Mouse (Mus musculus) midbrain, embryonic 13.5 days (tissue): Measurements from ENCODE around the gene Hook2. TPM values are rescaled to one million over a fixed set of nuclear protein-coding genes. Genes with fewer than 3 reads are reported as not detected.
A peak's percentile ranks its signal among the peaks of the same experiment; 100 is the strongest.

Source experiments
- ATAC-seq: fragments of 200-750 bp; cut with Nextera tagmentation; 2 replicates; pipeline ENCODE4 v1.8.0; 2017; ENCODE audit warnings: mild to moderate bottlenecking, moderate TSS enrichment, moderate library complexity
- H3K27ac ChIP-seq: fragments of 300-500 bp; sonication (generic); 2 replicates; pipeline ENCODE4 v1.5.1; 2015; ENCODE audit warnings: inconsistent platforms, mild to moderate bottlenecking, moderate library complexity
- H3K27me3 ChIP-seq: fragments of 300-500 bp; sonication (generic); 2 replicates; pipeline ENCODE4 v1.6.1; 2015; ENCODE audit warnings: mild to moderate bottlenecking, inconsistent platforms
- H3K36me3 ChIP-seq: fragments of 300-500 bp; sonication (generic); 2 replicates; pipeline ENCODE4 v1.6.1; 2015; ENCODE audit warnings: mild to moderate bottlenecking, inconsistent platforms
- H3K4me1 ChIP-seq: fragments of 300-500 bp; sonication (generic); replicated peaks from 2 replicates; pipeline ENCODE4 v1.6.1; 2015; ENCODE audit warnings: inconsistent platforms
- H3K4me2 ChIP-seq: fragments of 300-500 bp; sonication (generic); replicated peaks from 2 replicates; pipeline ENCODE4 v1.6.1; 2015; ENCODE audit warnings: moderate library complexity, mild to moderate bottlenecking, inconsistent platforms
- H3K4me3 ChIP-seq: fragments of 300-500 bp; sonication (generic); replicated peaks from 2 replicates; pipeline ENCODE4 v1.5.1; 2015; ENCODE audit warnings: mild to moderate bottlenecking, inconsistent platforms
- H3K9ac ChIP-seq: fragments of 300-500 bp; sonication (generic); replicated peaks from 2 replicates; pipeline ENCODE4 v1.6.1; 2015; ENCODE audit warnings: mild to moderate bottlenecking, inconsistent platforms
- H3K9me3 ChIP-seq: fragments of 300-500 bp; sonication (generic); 2 replicates; pipeline ENCODE4 v1.6.1; 2016; ENCODE audit warnings: mild to moderate bottlenecking, inconsistent platforms
- WGBS: fragments of 180-500 bp; shearing (Covaris S2); methylation state at CpG from one replicate; pipeline ENCODE4 v1.1.7; 2015; 5-methylcytosine and 5-hydroxymethylcytosine counted together
- polyA plus RNA-seq: library from polyadenylated mRNA; unstranded; fragments of >200 nt; fragmentation: Nextera tagmentation; extraction: Ambion mirVana; gene quantifications from 2 replicates; pipeline ENCODE4 v1.2.1, GENCODE M21; 2015

Gene Hook2
- polyA plus RNA-seq, 1 experiment from 2014 or later: 23.5 TPM

DNA sequence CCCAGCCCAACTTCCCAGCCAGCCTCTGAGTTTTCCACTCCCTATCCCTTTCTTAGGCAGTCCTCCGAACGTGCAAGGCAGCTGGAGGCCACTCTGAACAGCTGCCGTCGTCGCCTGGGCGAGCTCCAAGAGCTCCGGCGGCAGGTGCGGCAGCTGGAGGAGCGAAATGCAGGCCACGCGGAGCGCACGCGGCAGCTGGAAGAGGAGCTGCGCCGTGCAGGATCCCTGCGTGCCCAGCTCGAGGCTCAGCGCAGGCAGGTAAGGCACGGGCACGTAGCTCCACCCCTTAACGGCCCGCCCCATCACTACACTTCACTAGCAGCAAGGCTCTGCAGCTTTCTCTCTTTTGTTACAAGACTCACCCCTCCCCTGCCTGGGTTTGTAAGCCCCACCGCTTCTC, 5.3 kb downstream of the Hook2 start:
- peaks cover 22% of the 10 kb centered on the region for H3K4me1 ChIP-seq
- no peak for ATAC-seq
- 0 out of 2 replicates have a peak overlapping the region, but pooled peaks have one; percentile 46 for H3K9ac ChIP-seq
- no peak overlapping the region for H3K4me3 ChIP-seq
- no peak overlapping the region for H3K27ac ChIP-seq
- H3K27me3 ChIP-seq: peaks cover 22% of the 10 kb centered on the region
- no peak overlapping the region for H3K4me2 ChIP-seq
- 20% methylated on average over 25 of the region's 25 CpGs for whole genome bisulfite sequencing
- peaks cover 6% of the 10 kb centered on the region; the same call in 1 of the 2 replicates for H3K36me3 ChIP-seq
- H3K9me3 ChIP-seq: no peaks in the 10 kb centered on the region

DNA sequence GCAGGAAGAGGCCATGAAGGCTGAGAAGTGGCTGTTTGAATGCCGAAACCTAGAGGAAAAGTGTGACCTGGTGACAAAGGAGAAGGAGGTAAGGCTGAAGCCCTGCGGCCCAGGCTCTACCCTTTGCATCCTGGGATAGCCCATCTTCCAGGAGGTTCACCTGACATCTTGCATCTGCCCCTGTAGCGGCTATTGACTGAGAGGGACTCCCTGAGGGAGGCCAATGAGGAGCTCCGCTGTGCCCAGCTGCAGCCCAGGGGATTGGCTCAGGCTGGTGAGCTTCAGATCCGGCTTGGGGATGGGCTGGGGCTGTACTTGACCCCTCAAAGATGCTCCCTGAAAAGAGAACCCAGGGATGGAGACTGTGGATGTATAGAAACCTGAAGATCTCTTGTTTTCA, 6.6 kb downstream of the Hook2 start:
- Histone ChIP-seq H3K4me3 (no peak overlapping the region), H3K27ac (no peak overlapping the region), H3K9me3 (no peaks in the 10 kb centered on the region), H3K27me3 (peaks cover 22% of the 10 kb centered on the region), H3K9ac (no peak overlapping the region), H3K4me1 (peaks cover 16% of the 10 kb centered on the region), H3K36me3 (peaks cover 11% of the 10 kb centered on the region; the same call in 1 of the 2 replicates), H3K4me2 (no peak overlapping the region)
- WGBS: 72% methylated on average over 5 of the region's 5 CpGs
- 0 out of 2 replicates have a peak, but pooled peaks have one; percentile 17 for ATAC-seq

DNA sequence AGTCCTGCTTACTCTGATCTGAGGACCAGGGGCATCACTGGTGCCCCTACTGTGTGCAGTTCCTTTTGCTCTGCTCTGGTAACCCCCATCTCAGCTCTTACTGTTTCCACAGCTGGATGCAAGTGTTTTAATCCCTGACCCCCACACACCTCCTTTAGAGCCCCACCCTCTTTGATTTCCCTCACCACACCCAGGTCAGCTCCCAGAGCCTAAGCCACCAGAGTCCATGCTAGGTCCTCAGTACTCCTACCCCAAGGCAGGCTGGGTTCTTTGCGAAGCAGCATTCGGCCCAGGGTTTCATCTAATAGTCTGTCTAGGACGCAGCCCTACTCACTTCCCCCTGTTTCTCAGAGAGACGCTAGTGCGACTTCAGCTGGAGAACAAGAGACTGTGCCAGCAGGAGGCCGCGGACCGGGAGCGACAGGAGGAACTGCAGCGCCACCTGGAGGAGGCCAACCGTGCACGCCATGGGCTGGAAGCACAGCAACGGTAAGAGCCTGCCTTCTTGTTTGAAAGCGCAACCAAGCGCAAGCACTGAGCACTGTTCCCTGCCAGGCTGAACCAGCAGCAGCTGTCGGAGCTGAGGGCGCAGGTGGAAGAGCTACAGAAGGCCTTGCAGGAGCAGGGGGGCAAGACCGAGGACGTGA, 7.4 kb downstream of the Hook2 start:
- Histone ChIP-seq H3K27ac (no peak overlapping the region), H3K36me3 (peaks cover 15% of the 10 kb centered on the region), H3K27me3 (peaks cover 22% of the 10 kb centered on the region), H3K4me2 (peak overlapping the region; percentile 46), H3K9ac (peak overlapping the region; percentile 49; the same call in 1 of the 2 replicates), H3K4me1 (peaks cover 16% of the 10 kb centered on the region), H3K9me3 (no peaks in the 10 kb centered on the region), H3K4me3 (peak overlapping the region; percentile 15; the same call in 1 of the 2 replicates)
- ATAC-seq: peak; percentile 85
- 1% methylated on average over 17 of the region's 19 CpGs for WGBS

DNA sequence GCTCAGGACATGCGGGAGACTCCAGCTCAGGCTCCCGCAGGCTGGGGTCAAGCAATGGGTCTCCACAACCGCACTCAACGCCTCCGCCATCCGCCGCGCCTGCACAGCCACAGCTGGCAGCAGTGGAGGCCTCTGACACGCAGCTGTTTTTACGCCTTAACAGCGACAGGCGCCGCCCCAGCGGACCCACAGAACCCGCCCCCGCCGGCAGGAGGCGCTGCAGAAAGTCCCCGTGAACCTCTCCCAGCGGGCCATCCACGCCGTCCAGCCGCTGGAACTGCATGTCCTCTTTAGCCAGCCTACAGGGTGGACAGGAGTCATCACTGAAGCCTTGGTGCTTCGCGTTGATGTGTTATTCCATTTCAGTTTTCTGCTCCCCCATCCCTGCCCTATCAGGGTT, 17.3 kb downstream of the Hook2 start:
- Histone ChIP-seq H3K4me1 (no peaks in the 10 kb centered on the region), H3K9ac (no peak overlapping the region), H3K36me3 (peaks cover 3% of the 10 kb centered on the region), H3K27me3 (peaks cover 50% of the 10 kb centered on the region), H3K9me3 (no peaks in the 10 kb centered on the region), H3K27ac (no peak overlapping the region), H3K4me2 (no peak overlapping the region), H3K4me3 (no peak overlapping the region)
- no peak for ATAC-seq
- WGBS: 15% methylated on average over 25 of the region's 25 CpGs

DNA sequence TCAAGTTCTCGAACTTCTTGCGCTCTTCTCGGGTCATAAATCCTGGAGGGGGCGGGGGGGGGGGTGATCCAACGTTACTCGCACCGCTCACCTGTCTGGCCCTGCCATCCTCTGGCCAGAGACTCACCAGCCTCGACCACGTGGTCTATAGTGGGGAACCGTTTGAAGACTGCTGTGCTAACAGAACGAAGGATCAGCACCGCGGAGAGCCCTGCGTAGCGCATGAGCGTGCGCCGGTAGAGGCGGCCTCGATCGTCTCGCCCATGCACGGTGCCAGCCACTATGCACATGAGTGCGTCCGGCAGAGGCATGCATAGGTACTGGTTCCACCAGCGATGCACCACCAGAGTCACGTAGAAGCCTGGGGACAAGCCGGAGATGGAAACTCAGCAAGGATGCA, 20.8 kb downstream of the Hook2 start:
- Histone ChIP-seq H3K27me3 (peaks cover 72% of the 10 kb centered on the region), H3K4me1 (peaks cover 7% of the 10 kb centered on the region; the same call in 1 of the 2 replicates), H3K9ac (no peak overlapping the region), H3K9me3 (no peaks in the 10 kb centered on the region), H3K4me3 (no peak overlapping the region), H3K4me2 (no peak overlapping the region), H3K36me3 (no peaks in the 10 kb centered on the region), H3K27ac (no peak overlapping the region)
- no peak for ATAC-seq
- WGBS: 15% methylated on average over 28 of the region's 28 CpGs

DNA sequence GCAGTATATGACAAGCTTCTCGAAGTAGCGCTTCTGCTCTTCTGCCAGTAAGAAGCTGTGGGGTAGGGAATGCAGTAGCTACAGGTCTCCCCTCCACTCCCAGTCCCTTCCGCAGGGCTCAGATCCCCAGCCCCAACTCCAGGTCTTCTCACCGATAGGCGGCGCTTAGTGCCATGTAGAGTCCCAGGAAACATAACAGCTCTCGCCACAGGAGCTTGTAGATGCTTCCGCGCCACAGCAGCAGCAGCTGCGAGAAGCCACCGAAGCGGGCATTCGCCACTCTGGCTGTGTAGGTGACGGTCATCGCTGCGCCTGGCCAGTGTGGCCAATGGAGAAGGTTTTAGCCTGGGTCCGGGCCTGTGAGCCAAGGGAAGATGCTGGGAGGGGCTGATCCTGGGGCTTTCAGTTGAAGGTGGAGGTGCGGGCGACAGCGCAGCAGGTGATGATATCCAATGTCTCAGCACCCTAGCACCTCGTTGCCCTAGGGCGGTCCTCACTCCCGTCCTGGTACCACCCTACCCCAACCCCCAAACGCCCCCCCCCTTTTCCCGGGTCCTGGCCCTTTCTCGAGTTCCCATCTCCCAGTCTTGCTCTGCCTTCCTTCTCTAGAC, 22.9 kb downstream of the Hook2 start:
- Histone ChIP-seq H3K9me3 (no peaks in the 10 kb centered on the region), H3K36me3 (peaks cover 15% of the 10 kb centered on the region), H3K4me1 (peaks cover 11% of the 10 kb centered on the region; the same call in 1 of the 2 replicates), H3K27ac (no peak overlapping the region), H3K4me3 (peak overlapping the region; percentile 34), H3K4me2 (peak overlapping the region; percentile 67), H3K9ac (peak overlapping the region; percentile 62; the same call in 1 of the 2 replicates), H3K27me3 (peaks cover 57% of the 10 kb centered on the region)
- WGBS: 6% methylated on average over 26 of the region's 26 CpGs
- ATAC-seq: peak; percentile 75

DNA sequence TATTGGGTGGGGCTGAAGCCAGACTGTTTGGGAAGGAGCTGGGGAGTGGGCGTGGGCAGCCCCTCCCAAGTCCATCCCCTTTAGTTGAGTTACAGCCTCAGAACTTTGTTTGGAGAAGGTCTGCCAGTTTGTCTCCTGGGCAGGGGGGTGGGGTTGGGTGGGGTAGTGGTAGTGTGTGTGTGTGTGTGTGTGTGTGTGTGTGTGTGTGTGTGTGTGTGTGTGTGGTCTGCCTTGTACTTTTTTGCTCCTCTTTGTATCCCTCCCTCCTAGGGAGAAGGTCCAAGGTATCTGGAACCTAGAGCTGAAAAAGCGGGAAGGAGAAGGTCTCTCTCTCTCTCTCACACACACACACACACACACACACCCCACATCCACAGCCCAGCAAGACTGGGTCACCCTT, 24.0 kb downstream of the Hook2 start, which contains the start of gene Best2:
Gene Best2 (minus strand): TSS at position 101 of the 400 bp plus-strand sequence.
- peaks cover 48% of the 10 kb centered on the region for H3K27me3 ChIP-seq
- H3K9me3 ChIP-seq: no peaks in the 10 kb centered on the region
- no peak for ATAC-seq
- peak within 1 kb of the TSS; percentile 34 for H3K4me3 ChIP-seq
- peak within 1 kb of the TSS; percentile 67 for H3K4me2 ChIP-seq
- H3K9ac ChIP-seq: peak within 1 kb of the TSS; percentile 62; the same call in 1 of the 2 replicates
- H3K36me3 ChIP-seq: peaks cover 26% of the 10 kb centered on the region
- H3K27ac ChIP-seq: no peak within 1 kb of the TSS
- peaks cover 11% of the 10 kb centered on the region; the same call in 1 of the 2 replicates for H3K4me1 ChIP-seq
- 60% methylated on average over 1 of the region's 2 CpGs for WGBS

DNA sequence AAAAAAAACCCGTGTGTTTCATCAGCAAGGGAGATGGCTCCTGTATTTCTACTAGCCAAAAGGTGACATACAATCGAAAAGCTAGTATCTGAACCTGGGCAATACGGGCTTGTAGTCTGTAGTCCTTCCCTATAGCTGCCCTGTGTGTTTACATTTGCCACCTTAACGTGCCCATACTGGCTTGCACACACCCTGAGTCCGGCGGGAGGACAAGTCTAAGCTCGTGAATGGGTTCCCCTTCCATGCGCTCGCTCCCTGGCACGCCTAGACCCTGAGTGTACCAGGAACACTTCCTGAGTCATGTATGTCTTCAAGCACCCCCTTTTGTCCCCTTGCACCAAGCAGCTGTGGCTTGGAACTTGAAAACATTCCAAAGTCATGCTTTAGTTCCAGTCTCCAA, 26.3 kb downstream of the Hook2 start:
- no peak overlapping the region for H3K4me3 ChIP-seq

DNA sequence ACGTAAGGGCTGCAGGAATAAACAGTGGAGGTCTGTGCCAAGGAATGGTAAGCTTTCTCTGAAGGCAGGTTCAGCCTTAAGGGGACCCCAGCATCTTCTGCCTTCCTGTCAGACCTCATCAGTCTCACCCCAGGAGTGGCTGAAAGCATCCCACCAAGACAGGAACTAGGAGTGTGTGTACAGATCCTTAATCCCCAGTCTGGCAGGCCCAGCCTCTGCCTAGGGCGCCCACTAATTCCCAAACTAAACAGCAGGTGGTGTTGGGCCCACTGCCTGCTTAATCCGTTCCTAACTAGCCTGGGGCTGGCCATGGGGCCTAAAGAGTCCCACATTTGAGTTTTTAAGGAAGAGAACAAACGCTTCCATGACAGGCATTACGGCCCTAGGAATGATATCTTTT, 26.8 kb downstream of the Hook2 start:
- peaks cover 14% of the 10 kb centered on the region; the same call in 1 of the 2 replicates for H3K4me1 ChIP-seq
- H3K9me3 ChIP-seq: no peaks in the 10 kb centered on the region
- no peak overlapping the region for H3K9ac ChIP-seq
- H3K27ac ChIP-seq: no peak overlapping the region; the same call in 1 of the 2 replicates
- H3K36me3 ChIP-seq: peaks cover 54% of the 10 kb centered on the region
- no peak overlapping the region for H3K4me2 ChIP-seq
- H3K4me3 ChIP-seq: no peak overlapping the region
- H3K27me3 ChIP-seq: peaks cover 27% of the 10 kb centered on the region
- whole genome bisulfite sequencing: 26% methylated on average over 5 of the region's 5 CpGs
- ATAC-seq: 0 out of 2 replicates have a peak, but pooled peaks have one; percentile 15

More for the DNA sequence above, 26.3 kb downstream of the Hook2 start:
- H3K9ac ChIP-seq: no peak overlapping the region
- ATAC-seq: no peak
- no peak overlapping the region for H3K4me2 ChIP-seq
- peaks cover 14% of the 10 kb centered on the region; the same call in 1 of the 2 replicates for H3K4me1 ChIP-seq
- H3K9me3 ChIP-seq: no peaks in the 10 kb centered on the region
- peaks cover 32% of the 10 kb centered on the region for H3K27me3 ChIP-seq
- 68% methylated on average over 10 of the region's 10 CpGs for WGBS
- H3K36me3 ChIP-seq: peaks cover 49% of the 10 kb centered on the region
- H3K27ac ChIP-seq: no peak overlapping the region

DNA sequence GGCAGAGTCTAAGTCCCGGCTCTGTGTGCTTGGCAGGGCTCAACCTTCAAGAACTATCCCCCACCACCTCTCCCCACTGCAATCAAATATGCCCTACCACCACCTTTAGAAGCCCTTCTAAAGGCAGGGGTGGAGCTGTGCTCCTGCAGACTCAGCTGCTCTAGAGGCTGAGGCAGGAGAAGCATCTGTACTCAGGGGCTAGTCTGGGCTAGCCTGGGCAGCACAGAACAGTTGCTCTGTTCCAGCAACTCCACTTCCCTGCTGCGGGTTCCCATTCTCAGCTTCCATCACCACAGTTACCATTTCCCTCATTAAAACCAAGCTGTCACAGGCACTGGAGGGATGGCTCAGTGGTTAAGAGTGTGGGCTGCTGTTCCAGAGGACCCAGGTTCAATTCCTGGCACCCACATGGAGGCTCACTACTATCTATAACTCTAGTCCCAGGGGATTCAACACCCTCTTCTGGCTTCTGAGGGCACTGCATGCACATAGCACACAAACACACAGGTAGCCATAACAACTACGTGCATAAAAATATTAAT, 31.2 kb downstream of the Hook2 start:
- no peak overlapping the region for H3K4me2 ChIP-seq
- 100% methylated on average over 3 of the region's 3 CpGs for WGBS
- ATAC-seq: no peak
- H3K4me3 ChIP-seq: no peak overlapping the region
- H3K27me3 ChIP-seq: no peaks in the 10 kb centered on the region
- H3K9me3 ChIP-seq: no peaks in the 10 kb centered on the region
- H3K27ac ChIP-seq: no peak overlapping the region
- H3K9ac ChIP-seq: no peak overlapping the region
- H3K36me3 ChIP-seq: peaks cover 69% of the 10 kb centered on the region
- H3K4me1 ChIP-seq: peaks cover 29% of the 10 kb centered on the region

DNA sequence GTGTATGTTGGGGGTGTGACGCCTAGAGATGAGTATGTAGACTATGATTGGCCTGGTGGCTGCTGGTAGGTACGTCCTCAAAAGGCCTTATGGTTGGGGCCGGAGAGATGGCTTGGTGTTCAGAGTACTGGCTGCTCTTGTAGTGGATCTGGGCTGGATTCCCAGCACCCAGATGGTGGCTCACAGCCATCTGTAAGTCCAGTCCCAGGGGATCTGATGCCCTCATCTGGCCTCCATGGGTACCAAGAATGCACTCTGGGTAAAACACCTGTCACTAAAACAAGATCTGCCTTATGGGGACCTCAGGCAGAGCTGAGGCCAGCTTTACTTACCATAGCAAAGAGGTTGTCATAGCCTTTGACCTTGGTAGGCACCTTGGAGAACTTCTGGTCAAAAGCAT, 33.4 kb downstream of the Hook2 start:
- peaks cover 37% of the 10 kb centered on the region for H3K4me1 ChIP-seq
- WGBS: 96% methylated on average over 3 of the region's 3 CpGs
- peak overlapping the region; percentile 92 for H3K4me2 ChIP-seq
- H3K4me3 ChIP-seq: peak overlapping the region; percentile 94
- no peak overlapping the region for H3K9ac ChIP-seq
- H3K27me3 ChIP-seq: no peaks in the 10 kb centered on the region
- H3K36me3 ChIP-seq: peaks cover 49% of the 10 kb centered on the region
- ATAC-seq: no peak
- H3K27ac ChIP-seq: no peak overlapping the region
- no peaks in the 10 kb centered on the region for H3K9me3 ChIP-seq
